Mouse (Mus musculus) right cerebral cortex, postnatal 4 days (tissue): ENCODE data around the gene Gtdc1.
A peak's percentile ranks its signal among the peaks of the same experiment; 100 is the strongest.
"Not testable (repeated sequence)": the region's sequence is repeated elsewhere in the genome, so short reads cannot be mapped to it uniquely, and the experiment has no call there.

Experiments used
- DNase-seq: peaks from one replicate; pipeline ENCODE4 v3.0.0-alpha.2; 2022

The Gtdc1 gene

DNA sequence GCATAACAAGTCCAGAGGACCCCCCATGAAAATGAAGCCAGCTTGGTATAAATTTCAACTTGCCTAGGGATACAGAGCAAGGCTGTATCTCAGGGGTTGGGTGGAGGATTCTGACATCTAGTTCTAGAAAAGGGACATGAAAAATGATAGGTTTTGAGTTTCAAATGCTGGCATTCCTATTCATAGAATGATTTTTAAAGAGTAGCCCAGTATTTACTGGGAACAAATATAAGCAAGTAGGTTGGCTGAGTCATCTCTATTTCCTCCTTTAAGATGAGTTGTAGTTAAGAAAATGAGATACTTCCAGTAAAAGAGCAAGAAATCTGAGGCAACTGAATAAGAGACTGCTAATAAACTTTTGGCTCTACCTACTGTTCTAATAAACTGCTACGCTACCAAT is 190.8 kb downstream of the Gtdc1 start:
- DNase-seq, result no peak

DNA sequence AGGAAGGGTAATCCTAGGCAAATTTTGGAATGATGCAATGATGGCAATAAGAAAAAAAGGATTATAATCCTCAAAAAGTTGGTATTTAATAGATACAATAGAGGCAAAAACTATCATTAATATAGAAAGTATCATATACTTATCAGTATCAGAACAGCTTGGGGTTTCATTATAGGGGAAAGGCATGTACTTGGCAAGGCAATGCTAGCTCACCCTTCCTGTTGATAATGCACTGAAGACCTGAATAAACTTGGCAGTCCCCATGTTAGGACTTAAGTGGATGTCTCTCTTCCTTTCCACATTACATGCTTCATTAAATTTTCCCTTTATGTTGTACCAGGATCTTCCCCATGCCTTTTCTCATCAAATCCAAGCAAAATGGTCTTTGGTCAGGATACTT is 206.0 kb downstream of the Gtdc1 start:
- no peak for DNase-seq

DNA sequence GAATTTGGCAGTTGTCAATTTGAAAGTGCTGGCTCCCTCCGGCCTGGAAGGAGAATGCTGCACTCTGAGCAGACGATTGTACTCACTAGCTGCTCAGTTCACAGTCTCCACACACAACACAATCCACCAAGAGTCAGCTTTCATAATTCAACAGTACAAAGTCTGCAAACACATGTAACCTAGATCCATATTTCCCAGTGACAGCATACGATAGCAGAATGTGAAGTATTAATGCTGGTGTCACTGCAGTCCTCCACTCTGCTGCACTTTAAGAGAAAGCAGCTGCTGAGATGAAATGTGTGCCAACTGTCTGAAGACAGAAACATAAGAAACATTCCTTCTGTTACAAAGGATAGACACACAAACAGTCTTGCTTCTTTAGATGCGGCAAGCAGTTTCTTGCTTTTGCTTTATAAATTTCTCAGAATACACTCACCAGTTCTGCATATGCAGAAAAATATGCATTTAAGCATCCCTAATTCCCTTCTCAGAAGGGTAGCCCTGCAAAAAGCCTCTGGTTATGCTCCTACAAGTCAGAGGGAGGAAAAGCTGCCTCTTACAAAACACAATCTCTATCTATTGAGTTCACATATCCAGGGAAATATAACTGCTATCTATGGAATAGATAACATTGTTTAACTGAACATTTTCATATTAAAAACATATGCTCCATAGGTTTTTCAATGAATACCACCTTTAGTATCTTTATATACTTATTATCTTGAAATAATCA is 221.4 kb downstream of the Gtdc1 start:
- DNase-seq, result no peak

DNA sequence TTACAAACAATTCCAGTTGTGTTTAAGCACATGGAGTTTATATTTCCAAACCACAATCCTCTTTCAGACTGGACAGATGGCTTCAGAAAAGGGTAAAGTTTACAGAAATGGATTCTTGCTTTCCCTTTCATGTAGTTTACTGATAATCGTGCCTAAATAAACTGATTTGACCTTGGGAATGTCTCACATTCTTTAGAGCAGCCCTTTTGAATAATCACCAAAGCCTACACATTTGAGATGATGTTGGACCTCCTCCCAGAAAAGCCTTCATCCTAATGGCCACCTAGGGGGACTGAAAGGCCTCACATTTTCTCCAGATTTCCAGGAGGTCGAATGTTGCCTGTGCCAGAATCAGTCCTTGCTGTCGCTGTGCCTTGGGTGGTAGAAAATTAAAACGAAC is 227.2 kb downstream of the Gtdc1 start:
- DNase-seq, result no peak

DNA sequence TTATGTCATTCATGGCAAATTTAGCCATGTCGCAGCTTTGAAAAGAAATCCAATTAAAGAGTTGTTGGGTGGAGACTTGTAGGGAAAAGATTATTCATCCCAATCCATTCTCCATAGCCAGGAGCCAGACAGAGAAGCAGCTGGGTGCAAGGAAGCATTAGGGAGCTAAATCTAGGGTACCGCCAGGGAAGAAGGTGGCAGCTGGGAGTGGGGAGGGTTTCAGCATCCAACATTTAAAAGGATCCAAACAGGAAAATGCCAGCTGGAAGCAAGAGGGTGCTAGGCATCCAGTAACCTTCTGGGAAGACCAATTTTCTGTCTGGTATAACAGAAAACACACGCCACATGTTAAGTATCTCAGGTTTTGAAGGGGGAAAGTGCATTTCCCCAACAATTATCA is 231.0 kb downstream of the Gtdc1 start:
- DNase-seq, result peak; percentile 10

DNA sequence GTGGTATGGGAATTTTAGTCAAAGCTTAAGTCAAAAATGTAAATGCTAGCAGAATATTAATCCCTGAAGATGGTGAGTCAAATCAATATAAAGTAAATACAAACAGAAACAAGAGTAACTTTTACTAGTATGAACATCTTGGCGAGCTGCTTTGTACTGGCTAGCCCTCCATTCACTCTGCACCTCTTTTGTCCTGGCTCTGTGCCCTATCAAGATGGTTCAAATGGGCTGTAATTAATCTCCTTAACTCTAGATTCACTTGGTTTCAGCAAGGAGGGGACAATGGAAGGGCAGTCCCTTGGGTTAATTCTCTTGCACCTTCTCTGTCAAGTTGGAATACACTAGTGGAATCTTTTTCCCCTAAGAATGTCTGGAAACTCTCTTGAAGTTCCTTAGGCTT is 233.6 kb downstream of the Gtdc1 start:
- DNase-seq, result no peak

DNA sequence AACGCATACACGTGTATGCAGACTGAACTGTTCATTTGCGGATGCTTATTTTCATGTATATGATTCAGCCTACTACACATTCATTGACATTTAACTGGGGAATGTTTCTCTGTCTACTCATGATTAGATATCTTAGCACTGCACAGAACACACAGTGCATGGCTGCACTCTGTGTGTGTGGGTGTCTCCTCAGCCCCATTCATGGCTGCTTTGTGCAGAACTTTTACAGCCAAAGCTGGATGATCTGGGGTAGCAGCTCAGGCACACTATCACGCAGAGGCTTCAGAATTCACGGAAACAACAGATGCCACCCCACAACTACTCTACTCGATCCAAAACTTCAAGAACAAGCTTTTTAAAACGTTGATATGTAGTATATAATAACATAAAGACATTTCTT is 263.4 kb downstream of the Gtdc1 start:
- no peak for DNase-seq

DNA sequence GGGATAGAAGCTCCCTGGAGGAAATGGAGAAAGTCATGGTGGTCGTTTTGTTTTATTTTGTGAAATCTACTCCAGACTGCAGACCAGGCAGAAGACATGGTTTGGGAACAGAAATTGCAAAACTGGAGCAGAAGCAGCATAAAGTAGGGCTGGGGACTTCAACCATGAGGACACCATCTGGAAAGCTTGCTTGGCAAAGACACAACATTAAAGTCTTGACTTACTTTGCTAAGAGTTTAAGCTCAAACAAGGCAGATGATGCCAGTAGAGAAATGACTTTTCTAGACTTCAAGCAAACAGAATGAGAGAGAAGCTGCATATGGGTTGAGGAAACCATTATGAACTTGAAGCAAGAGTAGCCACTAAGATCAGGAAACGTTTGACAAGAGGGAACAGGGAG is 267.6 kb downstream of the Gtdc1 start:
- no peak for DNase-seq

DNA sequence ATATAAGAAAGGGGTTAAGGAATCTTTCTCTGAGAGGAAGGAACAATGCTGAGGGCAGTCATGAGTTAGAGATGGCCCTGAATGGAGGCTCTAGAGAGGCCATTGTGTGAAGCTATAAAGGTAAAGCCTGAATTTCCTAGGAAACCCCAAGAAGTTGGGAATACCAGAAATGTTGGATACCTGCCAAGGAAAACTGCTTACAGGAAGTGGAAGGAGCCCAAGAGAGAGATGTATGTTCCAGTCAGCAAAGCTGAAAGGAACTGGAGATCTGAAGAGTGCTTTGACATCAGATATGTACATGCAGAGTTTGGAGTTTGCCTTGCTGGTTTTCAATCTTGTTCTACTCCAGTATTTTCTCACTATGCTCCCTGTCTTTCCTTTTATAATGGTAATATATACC is 268.4 kb downstream of the Gtdc1 start:
- no peak for DNase-seq

DNA sequence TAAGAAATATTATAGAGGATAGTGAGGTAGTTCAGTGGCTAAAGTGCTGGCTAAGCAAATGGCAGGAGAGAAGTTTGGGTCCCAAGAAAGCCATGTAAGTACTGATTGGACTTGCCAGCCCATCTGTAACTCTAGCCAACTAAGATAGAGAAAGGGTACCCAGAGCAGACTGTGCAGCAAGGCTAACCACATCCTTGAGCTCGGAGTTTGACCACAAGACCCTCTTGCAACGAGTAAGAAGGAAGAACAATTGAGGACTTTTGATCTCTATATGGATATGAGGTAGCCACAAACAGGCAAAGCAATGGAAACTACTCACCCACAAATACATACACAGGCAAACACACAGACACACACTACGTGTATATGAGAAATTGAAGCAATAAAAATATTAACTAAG is 278.9 kb downstream of the Gtdc1 start:
- no peak for DNase-seq

DNA sequence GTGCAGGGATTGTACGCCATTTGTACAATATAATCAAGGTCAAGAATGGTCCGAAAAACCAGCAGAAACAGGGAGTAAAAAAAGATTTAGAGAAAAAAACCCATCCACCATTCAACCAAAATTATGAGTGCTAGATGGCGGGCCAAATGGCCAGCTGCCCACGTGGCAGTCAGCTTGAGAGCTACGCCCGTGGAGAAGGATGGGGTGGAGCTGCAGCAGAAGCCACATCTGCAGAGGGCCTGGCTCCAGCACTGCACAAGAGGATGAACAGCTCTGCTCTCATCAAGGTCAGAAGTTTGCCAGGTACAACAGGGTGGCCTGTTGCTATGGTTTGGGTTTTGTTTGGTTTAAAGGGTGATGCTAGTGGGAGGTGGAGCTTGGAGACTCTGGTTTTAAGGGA is 281.1 kb downstream of the Gtdc1 start:
- no peak for DNase-seq

DNA sequence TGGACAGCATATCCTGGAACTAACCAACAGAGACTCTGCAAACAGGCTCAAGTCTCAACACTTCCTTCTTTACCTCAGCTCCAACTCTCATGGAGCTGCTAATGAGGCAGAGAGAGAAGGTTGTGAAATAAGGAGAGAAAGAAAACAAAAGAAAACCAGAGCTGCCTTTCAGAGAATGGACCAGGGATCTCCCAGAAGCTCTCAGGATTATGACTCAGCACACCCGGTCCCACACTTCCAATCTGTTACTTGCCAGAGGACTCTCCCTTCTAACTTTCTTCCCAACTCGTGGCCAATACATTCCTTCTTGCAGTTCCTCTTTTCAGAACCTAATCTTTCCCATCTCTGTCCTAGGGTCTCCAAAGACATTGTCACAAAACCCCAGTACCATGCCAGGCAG is 288.1 kb downstream of the Gtdc1 start:
- no peak for DNase-seq

DNA sequence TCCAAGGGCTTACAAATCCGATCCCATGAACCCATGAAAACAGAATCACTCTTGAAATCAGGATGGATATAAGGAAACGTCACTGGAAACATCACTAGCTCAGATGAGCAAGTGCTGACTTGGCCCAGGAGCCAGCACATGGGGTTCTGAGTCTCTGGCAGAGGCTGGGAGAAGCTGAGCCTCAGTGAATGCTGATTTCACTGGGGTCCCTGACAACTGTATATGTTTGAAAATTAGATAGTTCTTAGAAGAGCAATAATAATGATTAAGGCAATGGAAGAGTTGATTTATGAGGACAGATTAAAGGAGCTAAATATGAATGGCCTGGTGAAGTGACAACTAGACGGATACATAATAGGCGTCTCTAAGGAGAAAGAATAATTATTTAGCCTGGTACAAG is 289.3 kb downstream of the Gtdc1 start:
- no peak for DNase-seq

DNA sequence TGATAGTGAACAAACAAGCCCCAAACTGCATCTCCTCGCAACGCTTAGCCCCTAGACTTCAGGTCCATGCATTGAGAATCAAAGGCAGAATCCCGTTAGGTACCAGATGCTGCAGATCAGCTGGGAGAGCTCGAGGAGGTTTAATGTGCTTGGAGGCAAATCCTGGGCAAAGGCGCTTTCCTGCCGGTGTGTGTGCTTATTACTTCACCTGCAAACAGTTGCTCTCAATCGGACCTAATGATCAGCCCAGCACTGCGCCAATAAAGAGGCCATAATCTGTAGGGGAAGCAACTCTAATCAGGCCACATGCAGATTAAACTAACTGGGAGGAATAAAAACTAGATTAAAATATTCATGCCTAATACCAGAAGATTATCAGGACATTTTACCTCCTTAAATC is 293.5 kb downstream of the Gtdc1 start:
- no peak for DNase-seq

DNA sequence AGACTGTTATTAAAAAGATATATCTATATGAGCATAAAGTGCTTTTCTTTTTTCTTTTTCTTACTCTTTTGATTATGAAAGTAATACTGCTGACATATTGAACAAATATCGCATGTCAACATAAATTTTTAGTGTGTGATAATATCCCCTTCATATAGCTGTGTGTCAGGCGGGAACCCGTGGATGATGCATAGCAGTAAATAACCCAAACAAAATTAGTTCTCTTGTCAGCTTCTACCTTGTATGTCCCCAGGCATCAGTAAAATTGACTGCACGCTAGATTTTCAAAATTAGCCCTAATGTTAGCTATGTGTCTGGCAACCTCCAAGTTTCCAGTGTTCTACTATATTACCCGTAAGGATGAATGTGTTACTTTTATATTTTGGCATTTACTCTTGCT is 294.4 kb downstream of the Gtdc1 start:
- DNase-seq, result no peak

DNA sequence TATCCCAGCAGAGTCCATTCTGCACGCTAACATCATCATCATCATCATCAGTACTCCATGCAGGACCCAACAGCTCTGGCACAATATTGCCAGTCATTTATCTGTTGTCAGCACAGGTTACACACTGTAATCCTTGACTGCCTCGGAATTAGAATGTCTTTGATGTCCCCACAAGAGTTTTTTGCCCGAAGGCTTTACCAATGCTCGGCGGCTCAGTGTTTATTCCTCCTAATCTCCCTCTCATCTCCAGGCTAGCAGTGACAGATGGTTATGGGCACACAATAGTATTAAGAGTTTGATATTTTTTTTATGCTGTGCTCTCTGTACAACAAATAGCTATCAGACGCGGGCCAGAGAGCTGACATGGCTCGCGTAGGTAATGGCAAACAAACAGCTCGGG is 294.9 kb downstream of the Gtdc1 start:
- no peak for DNase-seq

DNA sequence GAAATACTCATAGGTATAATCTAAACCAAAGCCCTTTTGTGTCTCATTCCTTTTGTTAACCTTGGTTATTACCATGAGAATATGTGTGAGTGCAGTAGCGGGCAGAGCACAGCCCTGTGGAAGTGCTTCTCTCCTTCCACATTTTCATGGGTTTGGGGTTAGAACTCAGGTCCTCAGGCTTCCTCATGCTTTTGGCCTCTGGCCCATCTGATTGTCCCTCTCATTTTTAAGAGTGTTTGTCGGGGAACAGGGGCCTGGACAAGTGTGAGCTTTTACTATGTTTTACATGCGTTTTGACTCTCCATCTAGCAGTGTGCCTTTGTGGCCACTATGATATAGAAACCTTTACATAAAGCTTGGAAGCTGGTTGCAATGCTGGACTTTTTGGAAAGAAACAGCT is 296.4 kb downstream of the Gtdc1 start:
- DNase-seq, result no peak

DNA sequence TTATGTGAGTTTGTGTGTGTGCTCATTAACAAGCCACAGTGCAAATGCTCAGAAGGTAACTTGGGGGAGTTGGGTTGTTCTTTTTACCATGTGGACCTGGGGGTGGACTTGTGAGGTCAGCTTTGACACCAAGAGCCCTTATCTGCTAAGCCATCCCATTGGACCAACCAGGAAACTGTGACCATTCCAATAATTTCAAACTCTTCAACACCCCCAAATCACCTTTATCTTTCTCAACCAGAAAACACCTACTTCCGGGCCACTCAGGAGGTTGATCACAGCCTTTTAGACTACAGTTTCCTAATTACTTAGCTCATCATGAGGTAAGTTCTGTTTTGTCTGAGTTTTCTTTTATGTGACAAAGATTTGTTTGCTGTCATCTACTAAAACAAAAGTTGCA is 298.7 kb downstream of the Gtdc1 start:
- DNase-seq, result no peak

DNA sequence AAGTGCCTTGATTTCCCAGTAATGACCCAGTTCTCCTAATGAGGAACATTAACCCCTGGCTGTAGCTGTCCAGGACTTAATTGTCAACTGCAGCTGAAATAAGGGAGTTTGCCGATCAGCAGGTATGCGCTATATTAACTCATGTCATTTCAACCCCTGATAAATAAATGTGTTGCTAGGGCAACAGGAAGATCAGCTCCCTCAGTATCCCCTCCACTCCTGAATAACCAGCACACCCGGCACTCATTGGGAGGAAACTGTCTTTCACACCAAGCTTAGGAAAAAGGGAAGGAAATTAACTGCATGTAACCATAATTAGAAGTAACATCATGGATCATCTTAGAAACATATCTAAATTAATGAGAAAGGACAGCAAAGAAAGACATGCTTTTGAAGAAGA is 302.3 kb downstream of the Gtdc1 start:
- no peak for DNase-seq

DNA sequence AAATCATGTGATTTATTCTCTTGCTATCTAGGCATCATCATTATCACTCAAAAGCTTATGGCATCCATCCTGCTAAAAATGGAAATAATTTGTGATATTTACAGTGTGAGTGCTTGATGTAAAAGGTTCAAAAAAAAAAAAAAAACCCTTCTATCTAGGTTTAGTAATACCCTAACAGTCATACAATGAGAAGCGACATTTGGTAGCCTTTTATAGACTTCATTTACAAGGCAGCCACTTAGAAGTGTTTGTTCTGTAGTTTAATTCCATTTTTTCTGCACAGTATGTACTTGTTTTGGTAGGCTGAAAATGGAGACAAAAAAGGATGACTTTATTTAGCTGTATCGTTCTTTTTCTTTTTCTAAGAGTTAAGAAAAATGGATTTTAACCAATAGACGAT is 305.0 kb downstream of the Gtdc1 start:
- no peak for DNase-seq

DNA sequence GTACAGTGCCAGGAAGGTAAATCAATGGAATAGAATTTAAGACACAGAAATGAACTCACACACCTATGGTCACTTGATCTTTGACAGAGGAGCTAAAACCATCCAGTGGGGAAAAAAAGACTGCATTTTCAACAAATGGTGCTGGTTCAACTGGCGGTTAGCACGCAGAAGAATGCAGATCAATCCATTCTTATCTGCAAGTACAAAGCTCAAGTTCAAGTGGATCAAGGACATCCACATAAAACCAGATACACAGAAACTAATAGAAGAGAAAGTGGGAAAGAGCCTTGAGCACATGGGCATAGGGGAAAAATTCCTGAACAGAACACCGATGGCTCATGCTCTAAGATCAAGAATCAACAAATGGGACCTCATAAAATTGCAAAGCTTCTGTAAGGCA is 327.8 kb downstream of the Gtdc1 start:
- not testable (repeated sequence) for DNase-seq

DNA sequence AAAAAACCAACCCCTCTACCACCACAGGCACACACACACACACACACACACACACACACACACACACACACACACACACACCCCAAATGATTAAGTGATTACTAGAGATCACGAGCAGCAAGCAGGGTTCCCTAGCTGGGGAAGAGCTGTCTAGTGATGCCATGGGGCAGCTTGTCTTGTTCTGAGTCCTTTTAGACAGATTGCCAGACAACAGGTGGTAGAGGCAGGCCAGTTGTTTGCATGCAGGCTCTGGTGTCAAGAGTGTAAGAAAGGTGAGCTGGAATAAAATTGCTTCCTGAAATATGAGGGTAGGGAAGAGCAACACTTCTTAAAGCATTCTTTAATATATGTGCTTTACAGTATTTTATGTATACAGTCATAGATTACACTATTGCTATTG is 333.2 kb downstream of the Gtdc1 start:
- no peak for DNase-seq

DNA sequence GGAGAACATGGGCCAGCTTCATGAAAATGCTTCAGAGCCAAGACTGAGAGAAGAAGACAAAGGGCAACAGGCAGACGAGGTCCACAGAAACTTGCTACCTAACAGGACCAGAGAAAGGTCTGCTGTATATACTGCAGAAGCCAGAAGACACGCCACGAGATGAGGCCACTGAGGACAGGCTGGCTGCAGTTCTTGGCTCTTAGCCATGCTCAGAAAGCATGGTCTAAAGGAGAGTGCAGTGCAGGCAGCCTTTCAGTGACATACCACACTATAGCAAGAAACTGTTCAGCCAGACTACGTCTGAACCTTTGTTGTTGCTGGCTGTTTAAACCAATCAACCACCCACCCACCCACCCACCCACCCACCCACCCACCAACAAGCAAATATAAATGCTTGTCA is 336.6 kb downstream of the Gtdc1 start:
- DNase-seq, result no peak

DNA sequence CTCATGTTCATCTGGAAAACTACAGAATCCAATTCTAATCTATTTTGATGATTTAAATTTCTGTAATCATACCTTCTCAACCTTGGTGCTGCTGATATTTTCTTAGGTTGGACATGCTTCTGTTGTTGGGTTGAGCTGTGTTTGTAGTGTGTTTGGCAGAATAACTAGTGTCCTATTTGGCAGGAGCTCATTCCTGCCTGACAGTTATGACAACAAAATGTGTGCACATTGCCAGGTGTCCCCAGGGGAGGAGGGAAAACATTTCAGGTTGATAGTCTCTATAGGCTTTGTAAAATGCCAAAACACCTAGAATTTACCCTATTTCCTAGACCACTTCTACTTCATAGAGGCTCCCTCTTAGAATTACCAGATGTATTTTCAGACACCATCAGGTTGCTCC is 343.4 kb downstream of the Gtdc1 start:
- no peak for DNase-seq

DNA sequence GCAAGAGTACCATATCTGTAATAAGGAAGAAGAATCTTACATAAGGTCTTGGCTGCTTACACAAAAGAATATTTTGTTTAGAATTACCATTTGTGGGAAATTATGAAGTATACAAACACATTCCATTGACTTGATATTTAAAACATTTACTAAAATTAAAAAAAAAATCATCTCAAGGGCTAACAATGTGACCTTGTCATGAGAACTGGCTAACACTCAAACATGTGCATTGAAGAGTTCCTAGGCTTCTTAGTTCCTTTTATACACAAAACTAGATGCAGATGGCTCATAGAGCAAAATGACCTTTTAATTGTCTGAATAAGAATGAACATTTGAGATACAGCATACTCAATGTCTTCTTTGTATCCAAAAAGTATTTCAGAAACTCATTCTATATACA is 344.0 kb downstream of the Gtdc1 start:
- no peak for DNase-seq

DNA sequence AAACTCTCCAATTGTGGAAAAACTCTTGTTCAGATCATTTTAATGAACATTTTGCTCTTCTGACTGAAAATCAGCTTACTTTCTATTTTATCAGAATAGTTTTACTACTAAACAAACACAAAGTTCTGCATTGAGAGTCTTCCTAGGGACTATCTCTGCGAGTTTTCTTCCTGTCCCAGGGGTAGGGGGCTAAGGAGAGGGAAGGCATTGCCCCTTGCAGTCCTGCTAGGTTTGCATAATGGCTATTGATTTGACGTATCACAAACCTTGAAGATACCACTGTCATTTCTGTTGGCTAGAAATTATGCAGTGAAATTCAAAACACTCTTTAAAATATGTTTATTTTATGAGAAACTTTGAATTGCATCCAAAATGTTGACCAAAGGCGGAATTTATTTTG is 355.6 kb downstream of the Gtdc1 start:
- DNase-seq, result no peak
